Mouse (Mus musculus): Measurements from ENCODE around the gene Mapk3. TPM values are rescaled to one million over a fixed set of nuclear protein-coding genes. Genes with fewer than 3 reads are reported as not detected.

Gene Mapk3
- polyA plus RNA-seq, 1 experiment from 2014 or later: 63.8 TPM

GRCm38 (mm10) chr7:126802134-126802889, 42.9 kb downstream of the Mapk3 start:
- Histone ChIP-seq H3K4me3 (no peak overlapping the region), H3K27me3 (ENCODE audit: insufficient read depth, poor library complexity, severe bottlenecking) (no peaks in the 10 kb centered on the region), H3K4me1 (replicated peaks) (peaks cover 35% of the 10 kb centered on the region), H3K27ac (peak overlapping the region; percentile 2; the same call in 1 of the 2 replicates), H3K36me3 (peaks cover 72% of the 10 kb centered on the region), H3K9me3 (no peaks in the 10 kb centered on the region)
- WGBS: 87% methylated on average over 11 of the region's 11 CpGs
- no peak for DNase-seq (ENCODE audit: low spot score)

- H3K27me3 ChIP-seq (ENCODE audit: insufficient read depth, poor library complexity, severe bottlenecking): no peaks in the 10 kb centered on the region
- no peak overlapping the region for H3K27ac ChIP-seq
- H3K4me3 ChIP-seq: no peak overlapping the region
- H3K4me1 ChIP-seq (replicated peaks): peaks cover 35% of the 10 kb centered on the region
- peaks cover 70% of the 10 kb centered on the region for H3K36me3 ChIP-seq
- WGBS: 93% methylated on average over 6 of the region's 6 CpGs
- no peak for DNase-seq (ENCODE audit: low spot score)
- no peaks in the 10 kb centered on the region for H3K9me3 ChIP-seq
These were observed 43.8 kb downstream of the Mapk3 start for GRCm38 (mm10) chr7:126803181-126803580.

GRCm38 (mm10) chr7:126803751-126804150, 44.4 kb downstream of the Mapk3 start:
- Histone ChIP-seq H3K27ac (no peak overlapping the region), H3K27me3 (ENCODE audit: insufficient read depth, poor library complexity, severe bottlenecking) (no peaks in the 10 kb centered on the region), H3K36me3 (peaks cover 70% of the 10 kb centered on the region), H3K4me3 (no peak overlapping the region), H3K4me1 (replicated peaks) (peaks cover 37% of the 10 kb centered on the region), H3K9me3 (no peaks in the 10 kb centered on the region)
- DNase-seq (ENCODE audit: low spot score): no peak

- no peaks in the 10 kb centered on the region; the same call in 1 of the 2 replicates for H3K27me3 ChIP-seq (ENCODE audit: insufficient read depth, poor library complexity, severe bottlenecking)
- no peaks in the 10 kb centered on the region for H3K9me3 ChIP-seq
- H3K27ac ChIP-seq: no peak overlapping the region
- peaks cover 55% of the 10 kb centered on the region for H3K36me3 ChIP-seq
- peak overlapping the region; percentile 21; the same call in 1 of the 2 replicates for H3K4me3 ChIP-seq
- H3K4me1 ChIP-seq (replicated peaks): peaks cover 33% of the 10 kb centered on the region
- DNase-seq (ENCODE audit: low spot score): no peak
- WGBS: 91% methylated on average over 6 of the region's 6 CpGs
These were observed 47.6 kb downstream of the Mapk3 start for GRCm38 (mm10) chr7:126806956-126807355.

GRCm38 (mm10) chr7:126807405-126807804, 48.0 kb downstream of the Mapk3 start:
- no peak for DNase-seq (ENCODE audit: low spot score)
- peaks cover 33% of the 10 kb centered on the region for H3K4me1 ChIP-seq (replicated peaks)
- peaks cover 51% of the 10 kb centered on the region for H3K36me3 ChIP-seq
- H3K4me3 ChIP-seq: peak overlapping the region; percentile 68
- H3K27me3 ChIP-seq (ENCODE audit: insufficient read depth, poor library complexity, severe bottlenecking): peaks cover 4% of the 10 kb centered on the region; the same call in 1 of the 2 replicates
- H3K9me3 ChIP-seq: no peaks in the 10 kb centered on the region
- 77% methylated on average over 4 of the region's 4 CpGs for WGBS
- H3K27ac ChIP-seq: peak overlapping the region; percentile 94

GRCm38 (mm10) chr7:126808703-126809455, 49.5 kb downstream of the Mapk3 start:
- under 1% methylated on average over 43 of the region's 43 CpGs for WGBS
- DNase-seq (ENCODE audit: low spot score): peak; percentile 91
- Histone ChIP-seq H3K4me1 (replicated peaks) (peaks cover 39% of the 10 kb centered on the region), H3K4me3 (peak overlapping the region; percentile 68), H3K27ac (peak overlapping the region; percentile 94), H3K27me3 (ENCODE audit: insufficient read depth, poor library complexity, severe bottlenecking) (peaks cover 4% of the 10 kb centered on the region; the same call in 1 of the 2 replicates), H3K9me3 (no peaks in the 10 kb centered on the region), H3K36me3 (peaks cover 36% of the 10 kb centered on the region)

GRCm38 (mm10) chr7:126809723-126810369, 50.4 kb downstream of the Mapk3 start:
- DNase-seq (ENCODE audit: low spot score): no peak
- peak overlapping the region; percentile 68 for H3K4me3 ChIP-seq
- peaks cover 49% of the 10 kb centered on the region for H3K4me1 ChIP-seq (replicated peaks)
- peaks cover 4% of the 10 kb centered on the region; the same call in 1 of the 2 replicates for H3K27me3 ChIP-seq (ENCODE audit: insufficient read depth, poor library complexity, severe bottlenecking)
- peak overlapping the region; percentile 94 for H3K27ac ChIP-seq
- H3K36me3 ChIP-seq: peaks cover 27% of the 10 kb centered on the region
- no peaks in the 10 kb centered on the region for H3K9me3 ChIP-seq
- WGBS: 64% methylated on average over 5 of the region's 5 CpGs

Other genes starting within 250 kb of the Mapk3 start
- 185 and 213 TPM in 2 replicates for gene Eif3c, start 193.2 kb upstream of the Mapk3 start, polyA plus RNA-seq (2016; fragmentation: Nextera tagmentation; extraction: Ambion mirVana)
- gene Apobr, start 174.7 kb upstream of the Mapk3 start, polyA plus RNA-seq (2016; fragmentation: Nextera tagmentation; extraction: Ambion mirVana): 0.47 TPM in 2 replicates
- 27.3 and 29.9 TPM in 2 replicates for gene Cln3, start 173.8 kb upstream of the Mapk3 start, polyA plus RNA-seq (2016; fragmentation: Nextera tagmentation; extraction: Ambion mirVana)
- not detected in 2 replicates for gene Il27, start 164.7 kb upstream of the Mapk3 start, polyA plus RNA-seq (2016; fragmentation: Nextera tagmentation; extraction: Ambion mirVana)
- 1.4 and 2.7 TPM in 2 replicates for gene Nupr1, start 128.7 kb upstream of the Mapk3 start, polyA plus RNA-seq (2016; fragmentation: Nextera tagmentation; extraction: Ambion mirVana)
- gene Sgf29, start 110.3 kb upstream of the Mapk3 start, polyA plus RNA-seq (2016; fragmentation: Nextera tagmentation; extraction: Ambion mirVana): 57.6 and 62.7 TPM in 2 replicates
- gene Sult1a1, start 83.2 kb upstream of the Mapk3 start, polyA plus RNA-seq (2016; fragmentation: Nextera tagmentation; extraction: Ambion mirVana): 0.19 and 0.30 TPM in 2 replicates
- 208 and 212 TPM in 2 replicates for gene Bola2, start 64.2 kb upstream of the Mapk3 start, polyA plus RNA-seq (2016; fragmentation: Nextera tagmentation; extraction: Ambion mirVana)
- gene Slx1b, start 63.8 kb upstream of the Mapk3 start, polyA plus RNA-seq (2016; fragmentation: Nextera tagmentation; extraction: Ambion mirVana): 15.3 and 16.6 TPM in 2 replicates
- 49.2 and 59.5 TPM in 2 replicates for gene Coro1a, start 51.8 kb upstream of the Mapk3 start, polyA plus RNA-seq (2016; fragmentation: Nextera tagmentation; extraction: Ambion mirVana)
- 0.55 and 1.3 TPM in 2 replicates for gene Gdpd3, start 6.7 kb downstream of the Mapk3 start, polyA plus RNA-seq (2016; fragmentation: Nextera tagmentation; extraction: Ambion mirVana)
- 51.3 and 89.7 TPM in 2 replicates for gene Ypel3, start 17.4 kb downstream of the Mapk3 start, polyA plus RNA-seq (2016; fragmentation: Nextera tagmentation; extraction: Ambion mirVana)
- gene Tbx6, start 21.9 kb downstream of the Mapk3 start, polyA plus RNA-seq (2016; fragmentation: Nextera tagmentation; extraction: Ambion mirVana): 0.22 and 0.47 TPM in 2 replicates
- 391 and 411 TPM in 2 replicates for gene Ppp4c, start 32.9 kb downstream of the Mapk3 start, polyA plus RNA-seq (2016; fragmentation: Nextera tagmentation; extraction: Ambion mirVana)
- gene Fam57b, start 38.1 kb downstream of the Mapk3 start, polyA plus RNA-seq (2016; fragmentation: Nextera tagmentation; extraction: Ambion mirVana): 4.7 and 12.7 TPM in 2 replicates
- gene 4930451I11Rik, start 72.0 kb downstream of the Mapk3 start, polyA plus RNA-seq (2016; fragmentation: Nextera tagmentation; extraction: Ambion mirVana): not detected in 2 replicates
- 4.9 and 5.5 TPM in 2 replicates for gene Doc2a, start 87.8 kb downstream of the Mapk3 start, polyA plus RNA-seq (2016; fragmentation: Nextera tagmentation; extraction: Ambion mirVana)
- gene Hirip3, start 102.4 kb downstream of the Mapk3 start, polyA plus RNA-seq (2016; fragmentation: Nextera tagmentation; extraction: Ambion mirVana): 38.7 and 48.1 TPM in 2 replicates
- 102 and 105 TPM in 2 replicates for gene Ino80e, start 102.8 kb downstream of the Mapk3 start, polyA plus RNA-seq (2016; fragmentation: Nextera tagmentation; extraction: Ambion mirVana)
- 56.2 and 56.4 TPM in 2 replicates for gene Taok2, start 125.1 kb downstream of the Mapk3 start, polyA plus RNA-seq (2016; fragmentation: Nextera tagmentation; extraction: Ambion mirVana)
- gene Tmem219, start 163.3 kb downstream of the Mapk3 start, polyA plus RNA-seq (2016; fragmentation: Nextera tagmentation; extraction: Ambion mirVana): 31.6 and 37.9 TPM in 2 replicates
- gene Kctd13, start 169.3 kb downstream of the Mapk3 start, polyA plus RNA-seq (2016; fragmentation: Nextera tagmentation; extraction: Ambion mirVana): 23.9 and 35.5 TPM in 2 replicates
- gene Asphd1, start 190.0 kb downstream of the Mapk3 start, polyA plus RNA-seq (2016; fragmentation: Nextera tagmentation; extraction: Ambion mirVana): 0.41 and 1.2 TPM in 2 replicates
- 2.3 and 7.6 TPM in 2 replicates for gene Sez6l2, start 191.0 kb downstream of the Mapk3 start, polyA plus RNA-seq (2016; fragmentation: Nextera tagmentation; extraction: Ambion mirVana)
- gene Cdipt, start 216.3 kb downstream of the Mapk3 start, polyA plus RNA-seq (2016; fragmentation: Nextera tagmentation; extraction: Ambion mirVana): 92.5 and 103 TPM in 2 replicates
- 0.63 and 1.0 TPM in 2 replicates for gene Cdiptos, start 216.5 kb downstream of the Mapk3 start, polyA plus RNA-seq (2016; fragmentation: Nextera tagmentation; extraction: Ambion mirVana)